Mouse (Mus musculus) urinary bladder, postnatal 25 days (tissue): ENCODE measurements around the gene Prr32.

Source experiments
- DNase-seq: peaks from one replicate; pipeline ENCODE4 v3.0.0; 2022; ENCODE audit warnings: low spot score

Prr32 gene

GRCm38 (mm10) chrX:45090604-45091003 lies at the start of gene Prr32:
Prr32 (plus strand) TSS chrX:45090904.
- DNase-seq, result no peak
